Mouse (Mus musculus): ENCODE results near the gene Gm21958.

GRCm38 (mm10) chr3:54731626-54732150 is 17.5 kb upstream of the Gm21958 start:
- TF ChIP-seq CTCF (conservative IDR thresholded peaks at IDR 0.05; ENCODE audit: low read length) (no peak), POU5F1 (IDR thresholded peaks at IDR 0.05; ENCODE audit: borderline replicate concordance, low read length) (no peak), NANOG (IDR thresholded peaks at IDR 0.05; ENCODE audit: borderline replicate concordance, low read length) (no peak)

Data from E14TG2a.4 (cell line).